Mouse (Mus musculus): ENCODE measurements around the gene Tmem107.
A peak's percentile ranks its signal among the peaks of the same experiment; 100 is the strongest.

Tmem107 gene

DNA sequence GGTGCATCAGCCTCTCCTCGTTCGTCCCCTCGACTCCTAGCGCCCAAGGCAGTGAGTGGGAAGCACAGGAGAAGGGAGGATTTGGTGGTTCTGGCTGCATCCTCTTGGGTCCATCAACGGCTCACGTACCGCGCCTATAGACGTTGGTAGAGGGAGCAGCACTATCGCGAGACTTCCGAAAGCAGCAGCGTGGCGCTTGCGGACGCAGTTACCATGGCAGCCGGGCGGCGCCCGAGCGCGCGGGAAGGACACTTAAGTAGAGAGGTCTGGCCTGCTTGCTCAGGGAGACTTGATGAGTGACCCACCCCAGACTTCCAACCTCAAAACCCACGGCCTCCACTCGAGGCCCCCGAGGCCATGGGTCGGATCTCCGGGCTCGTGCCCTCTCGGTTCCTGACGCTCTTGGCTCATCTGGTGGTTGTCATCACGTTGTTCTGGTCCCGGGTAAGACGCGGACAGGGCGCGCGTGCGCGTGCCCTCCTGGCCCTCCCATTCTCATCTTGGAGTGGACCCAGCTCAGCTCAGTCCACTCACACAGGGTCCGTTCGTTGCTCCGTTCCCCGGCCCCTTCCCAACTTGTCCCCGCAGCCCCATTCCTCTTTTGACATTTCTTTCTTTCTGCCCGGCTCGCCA, at the start of gene Tmem107:
Gene Tmem107, plus strand, starts transcription at position 217 of the 633 bp plus-strand sequence.
- peak; percentile 86 to 90 for DNase-seq

DNA sequence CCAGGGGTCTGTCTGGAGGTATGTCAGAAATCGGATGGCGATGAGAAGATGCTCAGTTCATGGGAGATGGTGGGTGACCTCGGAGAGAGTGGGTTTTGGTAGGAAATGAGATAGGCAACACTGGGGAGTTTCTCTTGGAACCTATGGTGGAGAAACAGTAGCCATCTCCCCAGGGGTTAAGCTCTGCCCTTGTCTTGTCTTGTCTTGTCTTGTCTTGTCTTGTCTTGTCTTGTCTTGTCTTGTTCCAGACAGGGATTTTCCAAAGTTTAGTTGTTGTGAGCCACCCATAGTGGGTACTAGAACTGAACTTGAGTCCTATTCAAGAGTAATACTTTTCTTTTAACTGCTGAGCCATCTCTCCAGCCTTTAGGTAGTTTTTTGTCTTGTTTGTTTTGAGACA, 44.0 kb upstream of the Tmem107 start:
- no peak for DNase-seq

DNA sequence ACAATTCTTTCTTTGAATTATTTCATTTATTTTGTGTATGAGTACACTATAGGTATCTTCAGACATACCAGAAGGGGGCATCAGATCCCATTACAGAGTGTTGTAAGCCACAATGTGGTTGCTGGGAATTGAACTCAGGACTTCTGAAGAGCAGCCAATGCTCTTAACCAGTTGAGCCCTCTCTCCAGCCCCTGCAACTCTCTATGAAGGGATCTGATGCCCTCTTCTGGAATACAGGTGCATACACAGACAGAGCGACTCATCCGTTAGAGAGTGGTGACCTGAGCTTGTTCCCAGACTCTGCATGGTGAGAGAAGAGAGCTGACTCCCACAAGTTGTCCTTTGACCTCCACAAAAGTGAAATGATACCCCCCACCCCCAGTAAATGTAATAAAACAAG, 41.8 kb upstream of the Tmem107 start:
- no peak for DNase-seq

DNA sequence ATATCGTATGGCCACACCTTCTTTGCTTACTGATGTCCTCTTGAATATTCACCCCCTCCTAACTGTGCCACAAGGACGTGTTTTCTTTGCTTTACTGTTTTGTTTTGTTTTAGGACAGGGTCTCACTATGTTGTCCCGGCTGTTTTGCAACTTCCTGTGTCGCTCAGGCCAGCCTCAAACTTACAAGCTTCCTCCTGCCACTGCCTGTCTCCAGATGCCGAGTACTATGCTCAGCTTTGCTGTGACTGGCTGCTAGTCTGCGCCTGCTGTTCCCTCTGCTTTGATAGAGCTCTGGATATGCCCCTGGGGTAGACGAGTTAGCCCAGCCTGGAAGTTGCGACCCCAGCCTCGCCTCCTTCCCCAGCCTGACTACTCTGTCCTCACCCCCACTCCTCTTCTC, 37.1 kb upstream of the Tmem107 start:
- no peak for DNase-seq

DNA sequence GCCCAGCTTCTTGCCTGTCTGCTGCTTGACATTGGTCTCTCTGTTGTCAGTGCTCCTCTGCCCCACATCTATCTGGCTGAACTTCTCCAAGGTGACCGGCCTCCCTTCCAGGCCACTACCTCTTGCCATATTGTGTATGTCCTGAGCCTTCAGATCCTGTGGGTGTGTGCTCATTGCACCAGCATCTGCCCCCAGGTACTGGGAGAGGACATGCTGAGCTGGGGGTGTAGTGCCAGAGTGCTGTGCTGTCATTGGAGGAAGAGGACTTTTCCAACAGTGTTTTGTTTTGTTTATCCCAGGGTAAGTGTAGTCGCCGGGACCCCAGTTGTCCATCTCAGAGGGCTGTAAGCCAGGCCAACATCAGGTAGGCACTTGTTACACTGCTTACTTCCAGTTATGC, 36.0 kb upstream of the Tmem107 start:
- no peak for DNase-seq

DNA sequence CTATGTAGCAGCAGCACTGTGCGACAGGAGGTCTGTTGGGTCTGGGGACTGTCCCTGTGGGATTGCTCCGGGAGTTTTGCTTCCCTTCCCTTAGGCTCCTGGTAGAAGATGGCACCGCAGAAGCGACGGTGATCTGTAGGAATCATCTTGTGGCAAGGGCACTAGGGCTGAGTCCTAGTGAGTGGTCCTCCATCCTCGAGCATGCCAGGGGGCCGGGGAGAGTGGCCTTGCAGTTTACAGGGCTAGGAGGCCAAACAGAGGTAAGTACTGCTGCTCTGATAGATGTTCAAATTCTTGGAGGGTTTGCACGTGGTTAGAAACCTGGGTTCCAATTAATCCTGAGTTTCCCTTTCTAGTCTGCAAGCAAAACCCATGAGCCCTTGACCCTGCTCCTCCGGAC, 35.2 kb upstream of the Tmem107 start:
- no peak for DNase-seq

DNA sequence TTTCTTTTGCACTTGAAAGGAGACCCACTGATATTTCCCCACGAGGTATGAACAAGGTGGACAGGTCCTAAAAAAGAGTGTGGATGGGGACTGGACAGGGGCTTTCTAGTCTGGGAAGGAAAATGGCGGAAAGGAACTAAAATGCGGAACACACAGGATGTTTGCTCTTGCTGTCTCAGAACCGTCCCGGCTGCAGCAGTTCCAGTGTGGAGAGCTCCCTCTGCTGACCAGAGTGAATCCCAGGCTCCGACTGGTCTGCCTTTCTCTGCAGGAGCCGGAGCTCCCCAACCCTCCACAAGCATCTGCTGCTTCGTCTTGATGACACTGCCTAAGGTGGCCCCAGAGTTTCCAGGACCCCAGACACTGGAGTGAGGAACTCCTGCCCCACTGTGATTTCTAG, 34.8 kb upstream of the Tmem107 start:
- DNase-seq, result peak; percentile 68 to 72

DNA sequence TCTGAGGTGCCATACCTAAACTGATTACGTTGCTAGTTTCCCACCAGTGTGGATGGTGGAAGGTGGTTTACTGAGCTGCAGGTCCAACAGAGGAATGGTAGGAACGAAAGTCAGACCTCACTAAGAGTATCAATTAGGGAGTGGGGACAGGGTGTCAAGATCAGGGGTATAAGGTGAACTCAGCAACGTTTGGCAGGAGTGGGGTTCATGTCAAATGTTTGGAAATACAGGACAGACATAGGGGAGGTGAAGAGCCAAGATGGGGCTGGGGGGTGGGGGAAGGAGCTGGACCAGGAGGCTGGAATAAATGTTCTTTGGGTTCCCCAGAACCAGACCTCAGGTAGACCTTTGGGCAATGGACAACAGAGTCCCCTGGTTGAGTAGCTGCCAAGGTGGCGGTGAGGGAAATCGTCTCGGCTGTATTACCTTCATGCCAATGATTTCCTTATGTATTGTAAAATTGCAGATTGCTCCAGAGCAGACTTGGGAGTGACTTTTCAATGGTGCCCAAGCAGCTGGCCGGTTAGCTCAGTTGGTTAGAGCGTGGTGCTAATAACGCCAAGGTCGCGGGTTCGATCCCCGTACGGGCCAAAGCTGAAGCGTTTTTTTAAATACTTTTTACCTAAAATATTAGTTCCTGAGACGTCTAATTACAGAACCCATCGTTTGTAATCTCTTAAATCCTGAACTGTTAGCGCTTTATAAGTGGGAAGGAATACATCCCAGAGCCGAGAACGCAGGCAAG, 33.9 kb upstream of the Tmem107 start:
- peak; percentile 76 to 85 for DNase-seq

DNA sequence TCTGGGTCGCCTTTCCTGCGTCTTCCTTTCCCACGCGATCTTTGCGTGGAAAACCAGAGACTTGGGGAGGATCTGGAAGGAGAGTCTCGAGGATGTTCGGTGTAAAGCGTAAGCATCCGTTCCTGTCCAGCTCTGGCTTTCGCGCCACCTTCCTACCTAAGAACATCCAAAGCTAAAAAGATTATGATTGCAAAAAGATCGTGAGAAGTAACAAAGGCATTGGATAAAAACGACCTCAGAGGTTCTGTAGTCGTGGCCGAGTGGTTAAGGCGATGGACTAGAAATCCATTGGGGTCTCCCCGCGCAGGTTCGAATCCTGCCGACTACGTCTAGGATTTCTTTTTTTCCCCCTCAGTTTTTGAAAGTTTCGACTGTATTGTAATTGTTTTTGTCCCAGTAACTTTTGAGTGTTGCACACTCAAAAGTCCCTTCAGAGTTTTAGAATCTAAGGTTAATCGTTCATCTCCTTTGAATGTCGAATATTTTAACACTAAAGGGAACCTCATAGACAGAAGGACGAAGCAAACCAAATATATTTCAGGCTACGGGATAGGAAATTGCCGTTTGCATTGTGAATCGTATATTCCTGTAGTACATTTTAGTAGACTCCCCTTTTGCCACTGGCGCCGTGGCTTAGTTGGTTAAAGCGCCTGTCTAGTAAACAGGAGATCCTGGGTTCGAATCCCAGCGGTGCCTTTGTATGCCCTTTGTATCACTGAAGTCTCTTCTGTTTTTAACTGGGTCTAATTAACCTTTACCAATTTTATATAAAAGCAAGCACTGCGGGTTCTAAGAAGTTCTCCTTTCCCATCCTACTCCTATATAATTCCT, 33.2 kb upstream of the Tmem107 start:
- DNase-seq, result peak; percentile 68 to 85

DNA sequence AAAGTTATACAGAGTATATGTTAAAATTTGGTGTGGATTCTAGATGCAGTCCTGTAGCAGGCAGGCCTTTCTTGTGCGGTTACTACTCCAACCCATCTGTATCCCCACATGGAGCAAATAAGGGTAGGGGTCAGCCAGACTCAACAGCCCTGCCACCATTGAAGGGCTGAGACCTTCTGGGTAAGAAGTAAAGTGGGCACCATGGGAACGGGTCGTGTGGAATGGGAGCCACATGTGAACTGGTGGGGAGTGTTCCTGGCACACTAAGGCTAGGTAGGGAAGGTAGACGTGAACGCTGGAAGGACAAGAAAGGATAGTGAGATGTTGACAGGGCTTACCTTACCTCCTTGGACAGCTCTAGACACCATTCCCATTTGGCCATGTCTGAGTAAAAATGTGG, 32.4 kb upstream of the Tmem107 start:
- DNase-seq, result no peak

DNA sequence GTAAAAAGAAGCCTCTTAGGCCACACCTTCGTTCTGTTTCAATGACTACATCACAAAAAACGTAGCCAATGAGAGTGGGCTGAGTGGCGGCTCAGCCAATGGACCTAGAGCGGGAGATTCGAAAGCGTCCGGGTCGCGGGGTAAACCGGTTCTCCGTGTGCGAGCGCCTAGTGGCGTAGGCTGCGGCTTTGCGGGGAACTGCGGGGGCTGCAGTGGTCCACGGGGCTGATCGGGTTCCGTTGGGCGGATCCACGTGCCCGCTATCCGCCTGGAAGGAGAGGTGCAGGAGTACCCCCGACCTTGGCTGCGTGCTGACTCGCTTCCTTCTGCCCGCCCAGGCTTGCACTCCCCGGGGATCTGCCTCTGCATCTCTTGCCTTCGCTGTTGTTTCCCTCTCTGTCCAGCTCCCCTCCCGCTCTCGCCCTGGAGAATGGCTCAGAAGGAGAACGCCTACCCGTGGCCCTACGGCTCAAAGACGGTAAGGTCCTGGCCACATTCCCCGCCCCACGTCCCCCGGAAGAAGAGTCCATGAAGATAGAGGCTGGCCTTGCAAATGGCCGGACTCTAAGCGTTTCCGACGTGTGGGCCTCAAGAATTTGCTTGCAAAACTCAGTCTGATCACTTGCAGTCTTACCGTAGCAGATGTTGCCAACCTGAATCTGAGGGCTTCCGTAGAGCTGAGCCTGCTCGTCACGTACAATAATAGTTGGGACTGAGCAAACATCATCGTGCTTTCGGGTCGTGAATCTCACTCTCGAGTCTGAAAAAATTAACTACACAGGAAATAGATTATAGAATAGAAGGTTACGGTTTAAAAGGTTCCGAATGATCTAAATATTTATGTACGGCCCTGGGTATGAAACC, 24.8 kb upstream of the Tmem107 start, which contains the start of gene Aurkb:
Gene Aurkb, plus strand, starts transcription at position 117 of the 864 bp plus-strand sequence.
- peak; percentile 66 to 74 for DNase-seq

DNA sequence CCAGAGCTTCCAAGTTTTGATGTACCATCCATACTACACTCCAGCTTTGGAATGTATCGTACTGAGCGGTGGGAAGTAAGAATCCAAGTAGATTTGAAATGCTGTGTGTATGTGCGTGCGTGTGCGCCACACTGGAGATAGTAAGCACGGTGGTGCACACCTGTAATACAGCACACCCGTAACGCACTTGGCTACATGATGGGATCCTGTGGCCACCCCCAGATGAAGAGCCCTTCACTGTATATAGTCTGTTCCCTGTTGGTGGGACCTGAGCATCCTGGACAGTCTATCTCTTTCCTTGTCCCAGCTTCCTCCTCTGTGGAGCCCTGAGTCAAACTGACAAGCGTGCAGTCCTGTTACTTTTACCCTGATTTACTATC, 24.2 kb upstream of the Tmem107 start:
- no peak for DNase-seq

DNA sequence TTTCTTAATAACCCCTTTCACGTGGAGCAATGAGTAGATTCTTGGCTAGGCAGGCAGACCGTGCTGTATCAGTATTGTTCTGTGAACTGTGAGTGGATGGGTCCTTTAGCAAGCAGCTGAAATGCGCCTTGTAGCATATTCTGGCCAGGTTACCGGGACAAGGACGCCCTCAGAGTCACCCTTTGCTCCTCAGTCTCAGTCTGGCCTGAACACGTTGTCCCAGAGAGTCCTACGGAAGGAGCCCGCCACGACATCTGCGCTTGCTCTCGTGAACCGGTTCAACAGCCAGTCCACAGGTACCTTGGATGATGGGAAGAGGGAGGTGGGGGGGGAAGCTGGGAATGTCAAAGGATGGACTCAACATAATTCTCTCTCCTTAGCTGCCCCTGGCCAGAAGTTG, 23.0 kb upstream of the Tmem107 start:
- DNase-seq, result no peak

DNA sequence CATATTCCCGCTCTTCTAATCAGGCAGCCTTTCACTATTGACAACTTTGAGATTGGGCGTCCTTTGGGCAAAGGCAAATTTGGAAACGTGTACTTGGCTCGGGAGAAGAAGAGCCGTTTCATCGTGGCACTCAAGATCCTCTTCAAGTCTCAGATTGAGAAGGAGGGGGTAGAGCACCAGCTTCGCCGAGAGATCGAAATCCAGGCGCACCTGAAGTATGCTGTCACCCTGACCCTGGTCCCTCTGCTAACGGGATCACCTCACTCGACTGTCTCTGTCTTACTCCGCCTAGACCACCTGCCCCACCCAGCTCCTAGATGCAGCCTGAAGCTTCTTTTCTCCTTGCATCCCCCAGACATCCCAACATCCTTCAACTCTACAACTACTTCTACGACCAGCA, 22.5 kb upstream of the Tmem107 start:
- DNase-seq, result no peak

DNA sequence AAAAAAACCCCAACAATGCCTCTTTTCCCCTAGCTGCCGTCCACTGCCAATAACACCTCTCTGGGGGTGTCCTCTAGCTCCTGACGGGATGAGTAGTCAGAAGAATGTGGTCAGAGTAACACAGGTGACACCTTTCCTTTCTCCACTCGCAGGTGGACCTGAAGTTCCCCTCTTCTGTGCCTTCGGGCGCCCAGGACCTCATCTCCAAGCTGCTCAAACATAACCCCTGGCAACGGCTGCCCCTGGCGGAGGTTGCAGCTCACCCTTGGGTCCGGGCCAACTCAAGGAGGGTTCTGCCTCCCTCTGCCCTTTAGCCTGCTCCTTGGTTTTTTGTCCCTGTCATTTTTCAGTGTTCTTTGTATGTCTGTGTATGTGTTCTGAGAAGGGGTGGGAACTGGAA, 19.9 kb upstream of the Tmem107 start:
- no peak for DNase-seq

DNA sequence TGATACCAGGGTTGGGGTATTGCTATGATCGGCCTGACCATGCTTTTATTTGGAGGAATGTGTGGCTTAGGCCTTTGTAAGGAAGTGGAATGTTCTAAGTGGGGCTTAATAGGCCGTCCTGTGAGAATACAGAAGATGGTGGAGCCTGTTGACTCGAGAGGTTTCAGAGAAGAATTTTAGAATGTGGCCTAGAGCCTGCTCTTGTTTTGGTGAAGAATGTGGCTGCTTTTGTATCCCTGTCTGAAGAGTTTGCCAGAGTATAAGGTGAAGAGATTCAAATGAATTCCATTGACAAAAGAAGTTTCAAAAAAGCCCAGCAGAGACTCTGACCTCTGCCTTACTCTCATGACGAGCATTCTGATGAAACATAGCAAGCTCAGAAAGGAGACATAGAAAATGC, 18.8 kb upstream of the Tmem107 start:
- no peak for DNase-seq

DNA sequence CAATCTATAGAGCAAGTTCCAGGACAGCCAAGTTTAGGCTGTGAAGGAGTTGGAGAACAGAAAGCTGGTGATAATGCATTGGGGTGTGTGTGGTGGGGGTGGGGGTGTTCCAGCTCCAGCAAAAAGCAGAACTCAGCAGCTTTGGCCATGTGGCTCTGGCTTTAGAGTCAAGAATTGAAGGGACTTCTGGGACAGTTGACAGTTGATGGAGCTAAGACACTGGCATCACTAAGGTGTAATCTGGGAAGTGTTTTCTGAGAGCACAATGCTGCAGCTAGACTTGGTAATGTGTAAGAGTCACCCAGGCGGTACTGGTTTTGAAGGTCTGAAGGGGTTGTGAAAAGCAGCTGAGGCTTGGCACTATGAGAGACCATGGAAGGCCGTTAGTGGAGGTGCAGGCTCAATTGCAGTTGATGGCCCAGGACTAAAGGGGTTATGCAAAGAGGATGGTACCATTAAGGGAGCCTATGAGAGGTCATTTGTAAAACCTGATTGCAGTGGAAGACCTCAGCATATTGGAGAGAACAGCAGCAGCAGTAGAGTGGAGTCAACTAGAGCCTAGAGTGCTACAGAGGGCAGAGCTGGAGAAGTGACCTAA, 17.7 kb upstream of the Tmem107 start:
- no peak for DNase-seq

DNA sequence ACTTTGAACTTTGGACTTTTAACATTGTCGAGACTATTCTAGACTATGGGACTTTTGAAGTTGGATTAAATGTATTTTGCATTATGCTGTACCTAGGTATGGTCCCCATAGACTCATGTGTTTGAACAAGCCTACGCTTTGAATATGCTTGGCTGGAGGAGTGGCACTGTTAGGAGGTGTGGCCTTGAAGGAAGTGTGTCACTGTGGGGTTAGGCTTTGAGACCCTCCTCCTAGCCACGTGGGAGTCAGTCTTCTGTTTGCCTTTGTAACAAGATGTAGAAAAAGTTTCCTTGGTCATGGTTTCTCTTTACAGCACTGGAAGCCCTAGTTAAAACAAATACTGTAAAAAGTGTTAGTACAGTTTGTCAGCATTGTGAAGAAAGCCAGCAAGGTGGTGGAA, 16.8 kb upstream of the Tmem107 start:
- DNase-seq, result no peak

DNA sequence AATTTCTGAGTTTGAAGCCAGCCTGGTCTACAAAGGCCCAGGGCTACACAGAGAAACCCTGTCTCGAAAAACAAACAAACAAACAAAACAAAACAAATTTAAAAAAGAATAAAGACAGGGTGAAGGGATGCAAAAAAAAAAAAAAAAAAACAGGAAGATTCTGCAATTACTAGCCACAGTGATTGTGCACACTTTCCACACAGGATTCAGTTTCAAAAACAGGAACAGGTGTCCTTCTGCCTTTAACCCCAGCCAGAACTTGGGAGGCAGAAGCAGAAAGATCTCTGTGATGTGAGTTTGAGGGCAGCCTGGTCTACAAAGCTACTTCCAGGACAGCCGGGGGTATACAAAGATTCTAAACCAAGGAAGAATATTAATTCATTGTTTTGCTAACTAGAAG, 12.3 kb upstream of the Tmem107 start:
- DNase-seq, result no peak

DNA sequence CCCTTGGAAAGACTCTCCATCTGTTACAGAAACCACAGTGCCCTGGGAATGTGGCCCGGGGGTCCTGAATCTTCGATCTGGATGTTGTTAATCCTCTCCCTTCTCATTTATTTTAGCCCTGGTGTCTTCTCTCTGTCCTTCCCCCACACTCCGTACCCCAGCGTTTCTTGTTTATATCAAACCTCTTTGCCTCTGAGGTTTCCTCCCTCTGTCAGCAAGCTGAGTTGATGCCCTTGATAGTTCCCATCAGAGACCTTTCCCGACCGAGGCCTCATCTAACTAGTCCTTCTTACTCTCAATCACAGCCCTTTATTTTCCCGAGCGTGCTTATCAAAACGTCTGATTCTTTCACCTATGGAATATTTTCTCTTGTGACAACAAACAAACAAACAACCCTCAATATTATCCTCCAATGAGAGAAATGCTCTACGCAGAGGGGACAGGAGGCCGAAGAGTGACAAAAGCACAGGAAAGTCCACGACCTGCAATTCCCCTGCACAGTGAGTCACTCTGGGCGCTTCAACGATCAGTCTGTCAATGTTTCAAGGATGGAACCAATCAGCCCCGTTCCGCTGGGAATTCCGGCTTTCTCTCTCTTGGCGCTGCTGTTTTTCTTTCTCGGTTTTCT, 11.8 kb upstream of the Tmem107 start:
- no peak for DNase-seq

DNA sequence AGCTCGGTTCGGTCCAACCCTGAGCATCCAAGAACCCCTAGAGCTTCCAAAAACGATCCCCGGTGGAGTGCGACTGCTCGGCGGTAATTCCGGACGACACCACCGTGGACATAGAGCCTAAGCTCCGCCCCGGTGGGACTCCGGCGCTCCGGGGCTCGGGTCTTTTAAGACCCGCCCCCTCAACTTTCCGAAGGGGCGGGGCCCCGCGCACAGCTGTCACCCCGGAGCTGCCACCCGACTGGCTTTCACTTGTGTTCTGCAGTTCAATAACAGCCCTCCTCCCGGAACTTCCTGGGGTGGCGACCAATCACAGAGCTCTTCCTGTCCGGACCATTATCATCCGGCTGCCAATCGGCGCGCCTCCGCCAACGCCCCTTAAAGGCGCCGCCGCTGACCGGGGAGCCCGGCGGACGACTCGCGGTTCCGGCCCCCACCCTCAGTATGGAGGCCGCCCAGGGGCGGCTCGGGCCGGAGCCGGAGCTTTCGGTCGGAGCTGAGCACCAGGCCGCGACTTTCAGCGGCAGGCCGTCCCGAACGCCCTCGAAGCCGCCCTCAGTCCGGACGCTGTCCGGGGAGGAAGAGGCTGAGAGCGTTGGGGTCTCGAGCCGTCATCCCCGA, 11.1 kb upstream of the Tmem107 start, which contains the start of gene Borcs6:
Gene Borcs6, plus strand, starts transcription at position 361 of the 618 bp plus-strand sequence.
- peak; percentile 89 to 91 for DNase-seq
